In genomic region chr19:15996901-15997564, GRCm38 (mm10) we compare ENCODE assay signal across 9 mouse cellular contexts. TPM values are rescaled to one million over a fixed set of nuclear protein-coding genes. Genes with fewer than 3 reads are reported as not detected.
DNase-seq lines count a peak whose midpoint lies in the region; ATAC-seq and TF ChIP-seq lines count a peak whose summit lies in the region.
"Had no signal": no experiment of that assay in that cellular context is flagged by ENCODE, and none has a peak within 500 bp of the region (broad histone marks: within the 10 kb centered on the region; RNA-seq: fewer than 3 reads in every experiment).

No protein-coding gene starts in this region.

- H3K36me3 ChIP-seq in intestine, embryonic 15.5 days: no peaks in the 10 kb centered on the region
- no peaks in the 10 kb centered on the region for H3K36me3 ChIP-seq in lung, postnatal 0 days (ENCODE audit: insufficient read depth, low read length)
- H3K36me3 ChIP-seq: liver, embryonic 13.5 days had no signal

- no peak for TF ChIP-seq EP300 in lung, postnatal 0 days (IDR thresholded peaks at IDR 0.05)

- TF ChIP-seq CTCF in lung, postnatal 0 days (IDR thresholded peaks at IDR 0.05): no peak

- no peaks in the 10 kb centered on the region for H3K4me1 ChIP-seq in intestine, embryonic 15.5 days (replicated peaks)
- no peaks in the 10 kb centered on the region for H3K4me1 ChIP-seq in lung, postnatal 0 days (ENCODE audit: insufficient read depth, low read depth, low read length)
- H3K4me1 ChIP-seq: liver, embryonic 13.5 days had no signal

- H3K4me2 ChIP-seq in intestine, embryonic 15.5 days (replicated peaks): peak overlapping the region; percentile 50
- peak overlapping the region; percentile 46 for H3K4me2 ChIP-seq in lung, postnatal 0 days (replicated peaks; ENCODE audit: low read depth, low read length)
- H3K4me2 ChIP-seq: liver, embryonic 13.5 days had no signal

- H3K27ac ChIP-seq in intestine, embryonic 15.5 days: peak overlapping the region; percentile 17; the same call in 1 of the 2 replicates
- no peak overlapping the region for H3K27ac ChIP-seq in lung, postnatal 0 days (ENCODE audit: low read length)
- H3K27ac ChIP-seq: liver, embryonic 13.5 days had no signal

- no peak overlapping the region for H3K4me3 ChIP-seq in intestine, embryonic 15.5 days (replicated peaks)
- no peak overlapping the region for H3K4me3 ChIP-seq in lung, postnatal 0 days (ENCODE audit: low read depth, low read length)
- H3K4me3 ChIP-seq: liver, embryonic 13.5 days had no signal

- peak; percentile 22 to 43 for DNase-seq in lung, adult 18-20 months
- no peak for DNase-seq in lung, postnatal 14 days
- peak; percentile 88 for DNase-seq in cerebellum, adult 9-10 months
- DNase-seq in lung, postnatal 0 days (ENCODE audit: low spot score): peak; percentile 35
- peak; percentile 54 to 62 for DNase-seq in right cerebral cortex, postnatal 36 days (ENCODE audit: low spot score in 2 of 2)
- no peak for DNase-seq in spleen, adult 12 weeks (ENCODE audit: low spot score)
- DNase-seq: liver, embryonic 13.5 days had no signal

- H3K27me3 ChIP-seq in intestine, embryonic 15.5 days (replicated peaks): no peaks in the 10 kb centered on the region
- no peaks in the 10 kb centered on the region for H3K27me3 ChIP-seq in lung, postnatal 0 days (replicated peaks; ENCODE audit: insufficient read depth, low read length)
- H3K27me3 ChIP-seq: liver, embryonic 13.5 days had no signal

- 32% methylated on average over 12 of the region's 12 CpGs for WGBS in intestine, embryonic 15.5 days
- WGBS in lung, postnatal 0 days: 35% methylated on average over 12 of the region's 12 CpGs

- ATAC-seq in intestine, embryonic 15.5 days: peak; percentile 67
- peak; percentile 49 for ATAC-seq in lung, postnatal 0 days
- ATAC-seq in granulocyte monocyte progenitor cell, adult 5-6 weeks (replicated peaks; ENCODE audit: poor library complexity, severe bottlenecking): no peak

- H3K9me3 ChIP-seq in intestine, embryonic 15.5 days: no peaks in the 10 kb centered on the region
- no peaks in the 10 kb centered on the region for H3K9me3 ChIP-seq in lung, postnatal 0 days (ENCODE audit: low read length)
- H3K9me3 ChIP-seq: liver, embryonic 13.5 days had no signal

- no peak overlapping the region for H3K9ac ChIP-seq in intestine, embryonic 15.5 days
- no peak overlapping the region for H3K9ac ChIP-seq in lung, postnatal 0 days (replicated peaks; ENCODE audit: low read depth)
- H3K9ac ChIP-seq: liver, embryonic 13.5 days had no signal

RNA-seq across cellular contexts. Expression of gene Cep78, which starts 12.2 kb away (rescaled TPM):
- 16.6 and 18.5 TPM in 2 replicates for polyA plus RNA-seq in intestine, embryonic 15.5 days (2015; fragmentation: Nextera tagmentation; extraction: Ambion mirVana)
- 10.4 and 12.3 TPM in 2 replicates for polyA plus RNA-seq in lung, postnatal 0 days (2015; fragmentation: Nextera tagmentation; extraction: Ambion mirVana)
- total RNA-seq in granulocyte monocyte progenitor cell, adult 5-6 weeks (2014; fragmentation: Nextera tagmentation): 14.8 and 23.3 TPM in 2 replicates
- 23.0 and 27.9 TPM in 2 replicates for total RNA-seq in granulocyte monocyte progenitor cell, adult 5-6 weeks (2017)

RNA-seq across cellular contexts. Expression of gene Psat1, which starts 49.9 kb away (rescaled TPM):
- polyA plus RNA-seq in intestine, embryonic 15.5 days (2015; fragmentation: Nextera tagmentation; extraction: Ambion mirVana): 74.6 and 82.0 TPM in 2 replicates
- polyA plus RNA-seq in lung, postnatal 0 days (2015; fragmentation: Nextera tagmentation; extraction: Ambion mirVana): 35.2 and 47.8 TPM in 2 replicates
- 91.8 and 95.8 TPM in 2 replicates for total RNA-seq in granulocyte monocyte progenitor cell, adult 5-6 weeks (2014; fragmentation: Nextera tagmentation)
- total RNA-seq in granulocyte monocyte progenitor cell, adult 5-6 weeks (2017): 104 and 128 TPM in 2 replicates

Comparison
In these comparisons a context has a peak if more than half of its experiments do, and no peak if none do; other contexts are left out.
1. DNase-seq: peak in lung, adult 18-20 months (2 of 2), cerebellum, adult 9-10 months (single experiment), lung, postnatal 0 days (single experiment) and right cerebral cortex, postnatal 36 days (2 of 2); none in lung, postnatal 14 days (single experiment) and spleen, adult 12 weeks (single experiment).